Mouse (Mus musculus) megakaryocyte, embryonic 14.5 days (primary cell): Measurements from ENCODE around the gene Gpr153.

Experiments
- FLI1 ChIP-seq: IDR thresholded peaks from 2 replicates; pipeline ENCODE4 v1.6.1; 2012; ENCODE audit warnings: low read length, inconsistent platforms, mixed read lengths
- GATA1 ChIP-seq: IDR thresholded peaks from 3 replicates; pipeline ENCODE4 v1.6.1; 2012; ENCODE audit warnings: mixed read lengths, low read length, inconsistent platforms, borderline replicate concordance

DNA sequence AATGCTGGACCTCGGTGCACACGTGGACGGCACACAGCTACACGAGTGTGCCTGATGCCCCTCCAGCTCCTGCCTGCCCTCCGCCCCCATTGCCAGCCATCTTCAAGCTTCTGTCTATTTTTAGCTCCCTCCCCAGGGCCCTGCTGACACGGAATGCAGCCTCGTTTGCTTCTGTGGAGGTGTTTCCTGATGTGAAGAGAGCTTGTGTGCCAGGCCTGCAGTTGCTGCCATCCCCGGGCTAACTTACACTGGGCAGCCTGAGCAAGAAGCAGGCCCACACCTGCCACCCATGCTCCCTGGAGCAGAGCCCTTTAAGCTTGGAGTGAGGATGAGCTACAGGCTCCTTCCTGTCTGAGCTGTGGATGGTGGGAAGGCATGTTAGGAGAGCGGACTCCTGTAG lies 11.8 kb upstream of the Gpr153 start:
- TF ChIP-seq FLI1 (no peak), GATA1 (no peak)
